Mouse (Mus musculus): ENCODE results near the gene 6430531B16Rik.
A peak's percentile ranks its signal among the peaks of the same experiment; 100 is the strongest.

The 6430531B16Rik gene

DNA sequence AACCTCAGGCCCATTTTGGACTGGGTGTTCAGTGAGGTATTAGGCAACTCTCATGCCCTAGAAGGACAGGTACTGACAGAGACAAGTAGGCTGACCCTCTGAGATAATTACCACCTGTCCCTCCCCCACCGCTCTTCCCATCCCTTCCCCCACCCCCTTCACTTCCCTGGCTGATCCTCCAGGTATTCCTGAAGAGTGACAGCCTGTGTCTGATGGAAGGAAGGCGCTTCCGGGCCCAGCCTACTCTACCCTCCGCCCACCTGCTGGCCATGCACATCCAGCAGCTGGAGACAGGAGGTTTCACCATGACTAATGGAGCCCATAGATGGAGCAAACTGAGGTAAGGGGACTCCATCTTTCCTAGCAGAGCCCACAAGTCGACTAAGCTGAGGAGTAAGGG lies 40.7 kb downstream of the 6430531B16Rik start:
- no peak for DNase-seq (ENCODE audit: low spot score)

DNA sequence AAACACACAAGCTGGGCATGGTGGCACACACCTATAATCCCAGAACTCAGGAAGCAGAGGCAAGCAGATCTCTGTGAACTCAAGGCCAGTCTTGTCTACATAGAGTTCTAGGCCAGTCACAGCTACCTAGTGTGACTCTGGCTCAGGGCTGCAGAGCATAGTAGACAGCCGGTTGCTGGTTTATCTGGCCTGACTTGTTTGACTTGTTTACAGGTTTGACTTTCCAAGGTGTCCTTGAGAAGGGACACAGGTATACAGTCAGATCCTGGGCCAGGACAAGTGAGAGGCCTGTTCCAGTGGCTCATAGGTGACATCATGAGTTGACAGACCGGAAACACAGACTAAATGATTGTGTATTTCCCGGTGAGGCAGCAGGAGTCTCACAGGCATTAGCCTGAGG lies 41.4 kb downstream of the 6430531B16Rik start:
- DNase-seq (ENCODE audit: low spot score), result no peak

DNA sequence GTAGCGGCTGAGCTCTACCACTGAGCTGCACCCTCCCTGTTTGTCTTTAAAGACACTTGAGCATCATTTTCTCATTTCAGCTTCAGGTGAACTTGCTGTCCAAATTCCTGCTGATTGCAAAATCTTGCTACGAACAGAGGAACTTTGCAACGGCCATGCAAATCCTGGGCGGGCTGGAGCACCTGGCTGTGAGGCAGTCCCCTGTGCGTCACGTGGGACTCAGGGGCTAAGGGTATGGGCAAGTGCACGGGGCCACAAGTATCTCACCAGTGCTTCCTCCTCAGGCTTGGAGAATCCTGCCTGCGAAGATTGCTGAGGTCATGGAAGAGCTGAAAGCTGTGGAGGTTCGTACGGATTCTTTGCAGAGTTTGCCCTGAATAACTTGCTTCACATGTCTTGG lies 41.9 kb downstream of the 6430531B16Rik start:
- DNase-seq (ENCODE audit: low spot score), result no peak

DNA sequence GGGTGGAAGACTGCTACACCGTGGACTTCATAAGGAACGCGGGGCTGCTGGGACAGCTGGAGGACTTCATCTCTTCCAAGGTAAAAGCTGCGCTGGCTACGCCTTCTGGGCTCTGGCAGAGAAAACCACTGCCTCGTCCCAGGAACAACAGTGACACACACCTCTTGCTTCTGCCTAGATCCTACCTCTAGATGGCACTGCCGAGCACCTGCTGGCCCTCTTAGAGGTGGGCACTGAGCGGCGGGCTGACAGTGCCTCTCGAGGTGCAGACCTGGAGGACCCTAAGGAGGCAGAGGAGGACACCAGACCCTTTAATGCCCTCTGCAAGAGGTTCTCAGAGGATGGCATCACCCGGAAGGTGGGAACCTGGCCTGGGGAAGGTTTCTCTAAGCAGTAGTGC lies 47.8 kb downstream of the 6430531B16Rik start:
- DNase-seq (ENCODE audit: low spot score), result peak; percentile 27

All from c-Kit-positive CD71-positive TER-119-positive erythroid progenitor cells, embryonic 14.5 days (primary cell).